Mouse (Mus musculus) G1E (cell line): ENCODE results near the gene Pamr1.

ENCODE experiments used
- CTCF ChIP-seq: IDR thresholded peaks from 2 replicates; pipeline ENCODE4 v1.5.1; 2012; ENCODE audit warnings: low read depth, low read length, inconsistent platforms, mixed read lengths
- GATA1 ChIP-seq: IDR thresholded peaks from 2 replicates; pipeline ENCODE4 v1.6.1; 2012; ENCODE audit warnings: borderline replicate concordance, low read length, inconsistent platforms, mixed read lengths
- GATA2 ChIP-seq: IDR thresholded peaks from 2 replicates; pipeline ENCODE4 v1.6.1; 2012; ENCODE audit warnings: low read depth, low read length, inconsistent platforms, borderline replicate concordance
- TAL1 ChIP-seq: conservative IDR thresholded peaks from 2 replicates; pipeline ENCODE4 v1.6.1; 2012; ENCODE audit warnings: low read depth, low read length, inconsistent platforms, mixed read lengths

DNA sequence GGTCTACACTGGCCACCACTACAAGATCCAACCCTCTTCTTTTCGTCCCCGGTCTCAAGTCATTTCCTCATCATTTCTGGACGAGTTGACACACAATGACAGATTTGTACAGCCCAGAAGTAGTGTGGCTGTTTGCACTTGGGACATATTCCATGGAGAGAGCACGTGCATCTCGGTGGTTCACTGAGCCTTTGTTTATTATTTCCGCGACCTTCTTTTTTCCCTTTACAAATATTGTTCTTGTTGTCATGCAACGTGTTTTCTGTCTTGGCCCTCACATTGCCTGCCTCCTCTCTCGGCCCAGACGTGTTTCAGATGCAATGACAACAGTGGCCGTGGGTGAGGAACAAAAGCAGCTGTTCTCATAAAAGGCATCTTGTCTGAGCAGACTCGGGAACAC is 9.2 kb downstream of the Pamr1 start:
- TF ChIP-seq CTCF (no peak), TAL1 (no peak), GATA1 (no peak), GATA2 (no peak)
